Mouse (Mus musculus): ENCODE measurements around the gene Zfp719. TPM values are rescaled to one million over a fixed set of nuclear protein-coding genes. Genes with fewer than 3 reads are reported as not detected.

The Zfp719 gene
- polyA plus RNA-seq, 1 experiment from 2014 or later = 2.2 TPM

- Histone ChIP-seq H3K4me3 (ENCODE audit: low read depth, low read length) (no peak overlapping the region), H3K4me2 (ENCODE audit: low read depth, low read length) (no peak overlapping the region), H3K27me3 (ENCODE audit: control insufficient read depth, insufficient read depth, low read depth, low read length) (no peaks in the 10 kb centered on the region), H3K36me3 (ENCODE audit: control insufficient read depth, insufficient read depth) (no peaks in the 10 kb centered on the region), H3K4me1 (ENCODE audit: control insufficient read depth, low read depth, low read length) (no peaks in the 10 kb centered on the region), H3K27ac (ENCODE audit: low read length) (no peak overlapping the region), H3K9ac (ENCODE audit: low read depth, low read length) (no peak overlapping the region), H3K9me3 (replicated peaks; ENCODE audit: control insufficient read depth, low read length) (no peaks in the 10 kb centered on the region)
- no peak for ATAC-seq (ENCODE audit: low read depth)
- 61% methylated on average over 3 of the region's 3 CpGs for WGBS (ENCODE audit: insufficient replicate concordance)
Observed at GRCm38 (mm10) chr7:43625065-43625464, 45.7 kb downstream of the Zfp719 start.

DNA sequence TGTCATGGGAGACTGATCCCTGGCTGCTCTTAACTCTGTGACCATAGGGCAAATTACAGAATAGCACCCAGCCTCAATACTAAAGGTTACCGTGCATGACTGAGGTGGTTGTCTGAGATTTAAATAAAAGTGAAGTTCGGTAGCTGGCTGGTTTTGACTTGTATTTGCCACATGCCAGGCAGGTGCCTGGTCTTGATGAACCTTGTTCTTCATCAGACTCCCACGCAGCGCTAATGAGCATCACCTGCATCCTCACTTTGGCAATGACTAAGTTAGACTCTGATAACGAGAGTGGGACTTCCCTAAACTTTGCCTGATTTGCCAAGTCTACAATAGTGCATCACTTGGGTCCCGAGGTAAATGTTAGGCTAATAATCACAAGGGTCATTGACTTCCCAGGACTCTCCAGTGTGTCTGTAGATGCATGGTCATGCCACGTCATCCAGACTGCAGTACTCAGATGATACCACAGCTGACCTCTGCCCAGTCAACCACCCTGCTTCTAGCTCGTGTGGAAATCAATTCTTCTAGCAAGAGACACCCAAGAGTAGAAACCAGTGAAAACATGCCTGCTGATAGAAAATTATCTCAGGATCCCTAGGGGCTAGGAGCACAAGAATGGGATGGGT is 46.5 kb downstream of the Zfp719 start:
- no peaks in the 10 kb centered on the region for H3K4me1 ChIP-seq (ENCODE audit: control insufficient read depth, low read depth, low read length)
- no peak overlapping the region for H3K27ac ChIP-seq (ENCODE audit: low read length)
- H3K9ac ChIP-seq (ENCODE audit: low read depth, low read length) = no peak overlapping the region
- WGBS (ENCODE audit: insufficient replicate concordance) = 57% methylated on average over 8 of the region's 8 CpGs
- H3K27me3 ChIP-seq (ENCODE audit: control insufficient read depth, insufficient read depth, low read depth, low read length) = no peaks in the 10 kb centered on the region
- H3K36me3 ChIP-seq (ENCODE audit: control insufficient read depth, insufficient read depth) = no peaks in the 10 kb centered on the region
- no peaks in the 10 kb centered on the region for H3K9me3 ChIP-seq (replicated peaks; ENCODE audit: control insufficient read depth, low read length)
- no peak overlapping the region for H3K4me2 ChIP-seq (ENCODE audit: low read depth, low read length)
- no peak overlapping the region for H3K4me3 ChIP-seq (ENCODE audit: low read depth, low read length)
- ATAC-seq (ENCODE audit: low read depth) = no peak

GRCm38 (mm10) chr7:43633940-43634339 is 54.5 kb downstream of the Zfp719 start:
- H3K4me1 ChIP-seq (ENCODE audit: control insufficient read depth, low read depth, low read length) = no peaks in the 10 kb centered on the region
- H3K9me3 ChIP-seq (replicated peaks; ENCODE audit: control insufficient read depth, low read length) = no peaks in the 10 kb centered on the region
- H3K27ac ChIP-seq (ENCODE audit: low read length) = no peak overlapping the region
- no peaks in the 10 kb centered on the region for H3K36me3 ChIP-seq (ENCODE audit: control insufficient read depth, insufficient read depth)
- no peak overlapping the region for H3K4me3 ChIP-seq (ENCODE audit: low read depth, low read length)
- no peaks in the 10 kb centered on the region for H3K27me3 ChIP-seq (ENCODE audit: control insufficient read depth, insufficient read depth, low read depth, low read length)
- no peak for ATAC-seq (ENCODE audit: low read depth)
- no peak overlapping the region for H3K4me2 ChIP-seq (ENCODE audit: low read depth, low read length)
- no peak overlapping the region for H3K9ac ChIP-seq (ENCODE audit: low read depth, low read length)
- WGBS (ENCODE audit: insufficient replicate concordance) = 52% methylated on average over 4 of the region's 4 CpGs

DNA sequence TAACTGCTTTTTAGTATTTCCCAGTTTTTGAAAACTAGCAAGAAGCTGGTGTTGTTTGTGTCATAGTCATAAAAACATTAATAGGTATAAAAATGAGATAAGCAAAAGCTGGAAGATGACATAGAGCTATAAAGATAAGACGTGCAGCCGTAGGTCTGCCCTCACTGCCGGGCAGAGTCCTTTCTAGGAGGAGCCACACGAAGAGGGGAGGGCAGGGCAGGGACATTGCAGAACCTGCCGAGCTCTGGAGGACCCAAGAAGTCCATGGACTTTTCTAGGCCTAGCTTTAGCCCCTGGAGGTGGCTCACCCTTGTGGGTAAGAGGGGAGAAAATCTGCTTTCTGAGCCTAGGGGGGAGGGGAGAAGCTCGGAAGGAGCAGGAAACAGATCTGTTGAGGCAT is 55.1 kb downstream of the Zfp719 start, which contains the start of gene Ceacam18:
Ceacam18 (plus strand) TSS at position 208 of the 400 bp plus-strand sequence.
- no peak within 1 kb of the TSS for H3K4me2 ChIP-seq (ENCODE audit: low read depth, low read length)
- no peaks in the 10 kb centered on the region for H3K27me3 ChIP-seq (ENCODE audit: control insufficient read depth, insufficient read depth, low read depth, low read length)
- no peaks in the 10 kb centered on the region for H3K4me1 ChIP-seq (ENCODE audit: control insufficient read depth, low read depth, low read length)
- H3K4me3 ChIP-seq (ENCODE audit: low read depth, low read length) = no peak within 1 kb of the TSS
- no peaks in the 10 kb centered on the region for H3K9me3 ChIP-seq (replicated peaks; ENCODE audit: control insufficient read depth, low read length)
- no peak within 1 kb of the TSS for H3K27ac ChIP-seq (ENCODE audit: low read length)
- H3K36me3 ChIP-seq (ENCODE audit: control insufficient read depth, insufficient read depth) = no peaks in the 10 kb centered on the region
- no peak for ATAC-seq (ENCODE audit: low read depth)
- 30% methylated on average over 6 of the region's 6 CpGs for WGBS (ENCODE audit: insufficient replicate concordance)
- no peak within 1 kb of the TSS for H3K9ac ChIP-seq (ENCODE audit: low read depth, low read length)

DNA sequence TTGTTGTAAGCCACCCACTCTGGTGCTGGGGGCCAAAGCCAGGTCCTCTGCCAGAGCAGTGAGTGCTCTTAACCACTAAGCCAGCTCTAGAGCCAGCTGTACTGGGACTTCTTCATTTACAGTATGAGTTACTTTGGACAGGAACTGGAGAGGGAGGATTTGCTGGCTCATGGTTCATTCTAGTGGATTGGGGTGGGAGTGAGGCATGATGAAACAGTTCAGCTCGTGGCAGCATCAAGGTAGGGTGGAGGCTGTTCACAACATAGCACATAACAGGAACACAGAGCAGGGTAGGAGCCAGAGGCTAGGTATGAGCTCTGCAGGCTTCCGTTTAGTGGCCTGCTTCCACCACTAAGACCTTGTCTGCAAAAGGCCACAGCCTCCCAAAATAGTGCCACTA is 56.8 kb downstream of the Zfp719 start:
- no peaks in the 10 kb centered on the region for H3K4me1 ChIP-seq (ENCODE audit: control insufficient read depth, low read depth, low read length)
- no peak overlapping the region for H3K4me3 ChIP-seq (ENCODE audit: low read depth, low read length)
- H3K27me3 ChIP-seq (ENCODE audit: control insufficient read depth, insufficient read depth, low read depth, low read length) = no peaks in the 10 kb centered on the region
- H3K9ac ChIP-seq (ENCODE audit: low read depth, low read length) = no peak overlapping the region
- H3K4me2 ChIP-seq (ENCODE audit: low read depth, low read length) = no peak overlapping the region
- no peaks in the 10 kb centered on the region for H3K36me3 ChIP-seq (ENCODE audit: control insufficient read depth, insufficient read depth)
- no peak overlapping the region for H3K27ac ChIP-seq (ENCODE audit: low read length)
- H3K9me3 ChIP-seq (replicated peaks; ENCODE audit: control insufficient read depth, low read length) = no peaks in the 10 kb centered on the region
- 17% methylated on average over 2 of the region's 2 CpGs for WGBS (ENCODE audit: insufficient replicate concordance)
- no peak for ATAC-seq (ENCODE audit: low read depth)

DNA sequence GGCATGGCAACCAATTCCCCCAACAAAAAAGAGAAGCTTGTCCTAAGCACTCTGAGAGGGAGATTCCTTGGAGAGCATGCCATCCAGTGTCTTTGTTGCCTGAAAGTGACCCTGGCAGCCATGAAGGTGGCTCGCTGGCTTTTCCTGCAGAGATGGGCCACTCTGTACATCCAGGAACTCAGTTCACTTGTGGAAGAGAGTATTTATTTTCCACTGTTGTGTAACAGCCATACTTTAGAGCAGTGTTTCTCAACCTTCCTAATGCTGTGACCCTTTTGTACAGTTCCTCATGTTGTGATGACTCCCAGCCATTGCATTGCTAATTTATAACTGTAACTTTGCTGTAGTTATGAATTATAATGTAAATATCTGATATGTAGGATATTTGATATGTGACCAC is 57.7 kb downstream of the Zfp719 start:
- H3K9me3 ChIP-seq (replicated peaks; ENCODE audit: control insufficient read depth, low read length) = no peaks in the 10 kb centered on the region
- no peak for ATAC-seq (ENCODE audit: low read depth)
- no peak overlapping the region for H3K4me3 ChIP-seq (ENCODE audit: low read depth, low read length)
- no peak overlapping the region for H3K9ac ChIP-seq (ENCODE audit: low read depth, low read length)
- no peaks in the 10 kb centered on the region for H3K4me1 ChIP-seq (ENCODE audit: control insufficient read depth, low read depth, low read length)
- no peak overlapping the region for H3K27ac ChIP-seq (ENCODE audit: low read length)
- H3K4me2 ChIP-seq (ENCODE audit: low read depth, low read length) = no peak overlapping the region
- 56% methylated on average over 1 of the region's 1 CpGs for WGBS (ENCODE audit: insufficient replicate concordance)
- H3K27me3 ChIP-seq (ENCODE audit: control insufficient read depth, insufficient read depth, low read depth, low read length) = no peaks in the 10 kb centered on the region
- no peaks in the 10 kb centered on the region for H3K36me3 ChIP-seq (ENCODE audit: control insufficient read depth, insufficient read depth)

DNA sequence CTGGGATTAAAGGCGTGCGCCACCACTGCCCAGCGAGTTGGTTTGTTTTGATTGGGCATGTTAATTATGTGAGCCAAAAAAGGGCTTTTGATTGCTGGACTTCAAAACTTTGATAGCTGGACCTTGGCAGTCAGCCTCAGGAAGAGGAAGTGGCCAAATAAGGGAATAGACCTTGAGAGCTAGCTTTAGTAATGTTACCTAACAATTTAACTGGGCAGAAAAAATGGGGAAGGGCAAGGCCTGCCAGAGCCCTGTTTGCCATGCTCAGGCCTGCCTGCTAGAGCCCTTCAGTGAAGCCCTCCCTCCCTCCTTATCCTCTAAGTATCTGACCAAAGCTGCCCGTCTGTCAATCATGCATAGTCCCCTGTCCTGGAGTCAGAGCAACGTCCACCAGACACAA is 63.2 kb downstream of the Zfp719 start:
- H3K9me3 ChIP-seq (replicated peaks; ENCODE audit: control insufficient read depth, low read length) = no peaks in the 10 kb centered on the region
- H3K9ac ChIP-seq (ENCODE audit: low read depth, low read length) = no peak overlapping the region
- no peaks in the 10 kb centered on the region for H3K36me3 ChIP-seq (ENCODE audit: control insufficient read depth, insufficient read depth)
- H3K4me2 ChIP-seq (ENCODE audit: low read depth, low read length) = no peak overlapping the region
- 57% methylated on average over 5 of the region's 5 CpGs for WGBS (ENCODE audit: insufficient replicate concordance)
- peak overlapping the region; percentile 59 for H3K27ac ChIP-seq (ENCODE audit: low read length)
- H3K4me1 ChIP-seq (ENCODE audit: control insufficient read depth, low read depth, low read length) = no peaks in the 10 kb centered on the region
- H3K27me3 ChIP-seq (ENCODE audit: control insufficient read depth, insufficient read depth, low read depth, low read length) = no peaks in the 10 kb centered on the region
- no peak overlapping the region for H3K4me3 ChIP-seq (ENCODE audit: low read depth, low read length)
- no peak for ATAC-seq (ENCODE audit: low read depth)

Other genes starting within 250 kb of the Zfp719 start
- gene Siglecf, start 228.3 kb upstream of the Zfp719 start, polyA plus RNA-seq (2015; fragmentation: Nextera tagmentation; extraction: Ambion mirVana) = 1.8 and 1.9 TPM in 2 replicates
- 1.3 and 1.4 TPM in 2 replicates for gene Siglecg, start 171.4 kb upstream of the Zfp719 start, polyA plus RNA-seq (2015; fragmentation: Nextera tagmentation; extraction: Ambion mirVana)
- gene Lim2, start 151.9 kb upstream of the Zfp719 start, polyA plus RNA-seq (2015; fragmentation: Nextera tagmentation; extraction: Ambion mirVana) = not detected in 2 replicates
- 16.3 and 17.8 TPM in 2 replicates for gene Nkg7, start 142.5 kb upstream of the Zfp719 start, polyA plus RNA-seq (2015; fragmentation: Nextera tagmentation; extraction: Ambion mirVana)
- not detected in 2 replicates for gene Cldnd2, start 138.8 kb upstream of the Zfp719 start, polyA plus RNA-seq (2015; fragmentation: Nextera tagmentation; extraction: Ambion mirVana)
- 314 and 319 TPM in 2 replicates for gene Etfb, start 135.5 kb upstream of the Zfp719 start, polyA plus RNA-seq (2015; fragmentation: Nextera tagmentation; extraction: Ambion mirVana)
- 0.17 and 0.22 TPM in 2 replicates for gene Gm45233, start 135.5 kb upstream of the Zfp719 start, polyA plus RNA-seq (2015; fragmentation: Nextera tagmentation; extraction: Ambion mirVana)
- 1.1 and 1.3 TPM in 2 replicates for gene Vsig10l, start 116.5 kb upstream of the Zfp719 start, polyA plus RNA-seq (2015; fragmentation: Nextera tagmentation; extraction: Ambion mirVana)
- gene Iglon5, start 89.5 kb upstream of the Zfp719 start, polyA plus RNA-seq (2015; fragmentation: Nextera tagmentation; extraction: Ambion mirVana) = not detected in 2 replicates
- gene 4931406B18Rik, start 73.7 kb upstream of the Zfp719 start, polyA plus RNA-seq (2015; fragmentation: Nextera tagmentation; extraction: Ambion mirVana) = not detected in 2 replicates
- gene Cd33, start 35.2 kb upstream of the Zfp719 start, polyA plus RNA-seq (2015; fragmentation: Nextera tagmentation; extraction: Ambion mirVana) = 3.8 and 4.6 TPM in 2 replicates
- 0.19 and 0.29 TPM in 2 replicates for gene Zfp658, start 17.4 kb upstream of the Zfp719 start, polyA plus RNA-seq (2015; fragmentation: Nextera tagmentation; extraction: Ambion mirVana)
- gene Zfp819, start 27.6 kb downstream of the Zfp719 start, polyA plus RNA-seq (2015; fragmentation: Nextera tagmentation; extraction: Ambion mirVana) = not detected in 2 replicates
- gene Ceacam18, start 55.1 kb downstream of the Zfp719 start, polyA plus RNA-seq (2015; fragmentation: Nextera tagmentation; extraction: Ambion mirVana) = 0.15 TPM in 1 of 2 replicates, not detected in the other
- 4.0 and 5.0 TPM in 2 replicates for gene Siglece, start 80.6 kb downstream of the Zfp719 start, polyA plus RNA-seq (2015; fragmentation: Nextera tagmentation; extraction: Ambion mirVana)
- gene Ctu1, start 92.4 kb downstream of the Zfp719 start, polyA plus RNA-seq (2015; fragmentation: Nextera tagmentation; extraction: Ambion mirVana) = 3.7 and 3.8 TPM in 2 replicates
- not detected in 2 replicates for gene Klk14, start 110.8 kb downstream of the Zfp719 start, polyA plus RNA-seq (2015; fragmentation: Nextera tagmentation; extraction: Ambion mirVana)
- not detected in 2 replicates for gene Klk13, start 133.0 kb downstream of the Zfp719 start, polyA plus RNA-seq (2015; fragmentation: Nextera tagmentation; extraction: Ambion mirVana)
- not detected in 2 replicates for gene Klk12, start 189.3 kb downstream of the Zfp719 start, polyA plus RNA-seq (2015; fragmentation: Nextera tagmentation; extraction: Ambion mirVana)
- gene Klk11, start 195.0 kb downstream of the Zfp719 start, polyA plus RNA-seq (2015; fragmentation: Nextera tagmentation; extraction: Ambion mirVana) = not detected in 2 replicates
- not detected in 2 replicates for gene Klk10, start 201.4 kb downstream of the Zfp719 start, polyA plus RNA-seq (2015; fragmentation: Nextera tagmentation; extraction: Ambion mirVana)
- gene Klk9, start 212.3 kb downstream of the Zfp719 start, polyA plus RNA-seq (2015; fragmentation: Nextera tagmentation; extraction: Ambion mirVana) = not detected in 2 replicates
- gene Klk8, start 218.0 kb downstream of the Zfp719 start, polyA plus RNA-seq (2015; fragmentation: Nextera tagmentation; extraction: Ambion mirVana) = 4.3 and 5.1 TPM in 2 replicates
- not detected in 2 replicates for gene Klk7, start 231.7 kb downstream of the Zfp719 start, polyA plus RNA-seq (2015; fragmentation: Nextera tagmentation; extraction: Ambion mirVana)
- not detected in 2 replicates for gene Klk6, start 244.9 kb downstream of the Zfp719 start, polyA plus RNA-seq (2015; fragmentation: Nextera tagmentation; extraction: Ambion mirVana)